Mouse (Mus musculus) right cerebral cortex, postnatal 4 days (tissue): ENCODE results near the gene Ckm.

ENCODE experiments used
- DNase-seq: peaks from one replicate; pipeline ENCODE4 v3.0.0-alpha.2; 2022

Gene Ckm

GRCm38 (mm10) chr7:19436276-19436675 lies 31.7 kb downstream of the Ckm start:
- no peak for DNase-seq

GRCm38 (mm10) chr7:19437048-19437447 lies 32.5 kb downstream of the Ckm start:
- no peak for DNase-seq

DNA sequence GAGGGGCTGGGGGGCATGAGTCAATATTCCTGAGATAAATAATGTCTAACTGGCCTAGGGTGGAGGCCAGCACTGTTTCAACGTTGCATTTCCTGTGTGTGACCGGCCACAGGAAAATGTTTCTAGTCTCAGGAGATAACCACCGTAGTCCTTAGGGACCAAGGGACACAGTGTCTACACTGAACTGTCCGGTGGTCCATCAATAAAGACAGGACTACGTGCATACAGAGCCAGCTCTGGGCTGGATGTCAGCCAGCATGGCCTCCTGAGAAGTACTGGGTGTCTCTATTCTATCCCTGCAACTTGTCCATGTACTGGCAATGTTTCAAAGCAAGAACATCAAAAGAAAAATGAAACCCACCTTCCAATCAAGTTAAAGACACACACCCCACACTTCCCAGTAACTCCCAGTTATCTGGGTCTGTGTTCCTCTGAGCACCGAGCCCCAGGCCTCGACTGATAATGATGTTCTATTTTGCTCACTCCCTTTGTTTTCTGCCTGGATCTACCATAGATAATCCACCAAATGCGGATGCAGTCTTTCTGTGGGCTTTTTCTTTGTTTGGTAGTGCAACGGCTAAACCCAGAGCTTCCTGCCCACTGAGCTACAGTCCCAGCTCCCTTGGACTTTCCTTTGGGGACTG lies 37.0 kb downstream of the Ckm start:
- DNase-seq, result no peak

DNA sequence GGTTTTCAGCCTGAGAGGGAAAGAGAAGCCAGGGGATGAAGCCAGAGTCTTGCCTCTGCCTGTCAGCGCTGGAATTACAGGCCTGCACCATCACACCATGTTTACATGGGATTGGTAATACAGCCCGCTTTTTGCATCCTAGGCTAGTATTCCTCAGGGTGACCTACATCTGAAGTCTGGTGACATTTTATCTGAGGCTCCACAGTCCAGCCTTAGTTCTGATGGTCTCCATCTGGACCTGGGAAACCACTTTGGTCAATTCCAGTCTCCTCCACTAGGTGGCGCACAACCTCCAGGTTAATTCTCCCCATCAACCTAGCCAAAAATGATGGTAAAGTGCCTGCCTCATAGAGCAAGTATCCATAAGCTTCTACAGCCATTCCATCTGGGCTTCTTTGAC lies 38.8 kb downstream of the Ckm start:
- peak; percentile 93 for DNase-seq

DNA sequence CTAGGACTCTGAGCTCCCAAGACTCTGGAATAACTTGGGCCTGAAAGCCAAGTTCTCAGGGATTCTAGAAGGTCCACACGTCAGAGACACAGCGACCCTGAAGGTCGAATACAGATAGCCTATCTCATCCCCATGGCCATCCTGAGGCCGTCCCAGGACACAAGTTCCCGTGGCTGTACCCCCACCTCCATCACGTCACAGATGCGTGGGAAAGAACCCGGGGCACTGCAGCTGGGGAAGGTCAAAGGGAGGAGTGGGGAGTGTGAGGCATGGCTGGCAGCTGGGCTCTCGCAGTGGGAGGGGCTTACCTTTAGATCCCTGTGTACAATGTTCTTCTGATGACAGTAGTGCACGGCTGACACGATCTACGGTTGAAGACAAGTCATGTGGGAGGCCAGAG lies 40.2 kb downstream of the Ckm start:
- DNase-seq, result no peak

GRCm38 (mm10) chr7:19447689-19448088 lies 43.1 kb downstream of the Ckm start:
- DNase-seq, result no peak

- no peak for DNase-seq
These were observed 44.6 kb downstream of the Ckm start for GRCm38 (mm10) chr7:19449165-19449564.

DNA sequence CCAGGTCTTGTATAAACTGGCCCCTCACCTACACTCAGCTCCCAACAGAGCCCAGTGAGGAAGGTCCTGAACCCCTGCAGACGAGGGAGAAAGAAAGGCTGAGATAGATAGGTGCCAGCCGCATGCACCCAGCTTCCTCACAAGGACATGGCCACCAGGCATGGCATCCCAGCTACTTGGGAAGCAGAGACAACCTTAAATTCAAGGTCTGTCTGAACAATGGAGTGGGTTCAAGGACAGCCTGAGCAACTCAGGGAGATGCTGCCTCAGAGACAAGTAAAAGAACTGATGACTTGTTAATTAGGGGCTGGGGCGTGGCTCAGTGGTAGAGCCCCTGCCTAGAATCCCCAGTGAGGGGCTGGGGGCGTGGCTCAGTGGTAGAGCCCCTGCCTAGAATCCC lies 50.6 kb downstream of the Ckm start:
- no peak for DNase-seq

DNA sequence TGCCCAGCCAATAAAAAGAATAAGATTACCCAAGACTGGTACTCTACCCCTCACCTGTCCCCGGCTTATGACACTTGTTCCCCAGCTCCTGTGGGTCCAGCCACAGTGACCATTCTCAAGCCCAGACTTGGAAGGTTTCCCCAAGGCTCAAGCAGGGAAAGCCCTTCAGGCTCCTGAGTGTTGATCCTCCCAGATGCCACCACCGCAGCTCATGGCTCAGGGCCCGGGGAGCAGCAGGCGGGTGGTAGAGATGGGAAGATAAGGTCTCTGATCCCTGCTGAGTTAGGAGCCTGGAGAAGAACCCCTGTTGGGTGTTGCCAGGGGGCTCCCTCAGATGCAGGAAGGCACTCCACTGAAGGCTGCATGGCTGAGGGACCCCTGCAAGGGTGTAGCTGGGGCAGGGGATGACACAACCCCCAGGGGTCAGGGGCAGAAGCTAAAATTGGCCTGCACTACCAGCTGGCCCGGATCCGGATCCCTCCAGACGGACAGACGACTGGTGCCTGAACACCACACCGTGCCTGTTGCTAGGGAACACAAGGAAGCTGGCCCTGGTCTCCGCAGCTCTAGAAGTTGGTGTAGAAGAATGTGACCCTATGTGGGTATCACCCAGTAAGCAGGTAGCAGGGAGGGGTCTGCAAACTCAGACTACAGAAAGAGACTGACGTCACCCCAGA lies 51.4 kb downstream of the Ckm start:
- no peak for DNase-seq

- no peak for DNase-seq
These were observed 52.1 kb downstream of the Ckm start for GRCm38 (mm10) chr7:19456628-19457027.

- DNase-seq, result no peak
These were observed 53.0 kb downstream of the Ckm start for GRCm38 (mm10) chr7:19457414-19458071.

DNA sequence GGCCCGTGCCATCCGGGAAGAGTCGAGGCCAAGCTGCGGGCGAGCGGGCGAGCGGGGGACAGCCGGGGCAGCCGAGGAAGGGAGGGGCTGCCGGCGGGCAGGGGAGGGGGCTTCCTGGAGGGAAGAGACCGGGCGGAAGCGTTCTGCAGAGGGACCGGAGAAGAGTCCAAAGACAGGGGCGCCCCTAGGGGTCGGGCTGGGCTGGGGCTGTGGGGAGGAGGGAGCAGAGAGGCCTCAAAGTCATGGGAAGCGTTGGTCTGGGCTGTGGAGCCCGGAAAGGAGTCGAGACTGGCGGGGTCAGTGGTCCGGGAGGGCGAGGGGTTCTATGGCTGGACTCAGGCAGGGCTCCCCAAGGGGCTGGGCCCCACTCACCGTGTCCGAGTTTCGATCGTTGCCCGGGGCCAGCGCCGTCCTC lies 53.5 kb downstream of the Ckm start:
- DNase-seq, result peak; percentile 74

GRCm38 (mm10) chr7:19458591-19459111 lies 54.1 kb downstream of the Ckm start, which contains the start of gene Mark4:
TSS of gene Mark4 (minus strand) at chr7:19458821.
- peak; percentile 82 for DNase-seq

DNA sequence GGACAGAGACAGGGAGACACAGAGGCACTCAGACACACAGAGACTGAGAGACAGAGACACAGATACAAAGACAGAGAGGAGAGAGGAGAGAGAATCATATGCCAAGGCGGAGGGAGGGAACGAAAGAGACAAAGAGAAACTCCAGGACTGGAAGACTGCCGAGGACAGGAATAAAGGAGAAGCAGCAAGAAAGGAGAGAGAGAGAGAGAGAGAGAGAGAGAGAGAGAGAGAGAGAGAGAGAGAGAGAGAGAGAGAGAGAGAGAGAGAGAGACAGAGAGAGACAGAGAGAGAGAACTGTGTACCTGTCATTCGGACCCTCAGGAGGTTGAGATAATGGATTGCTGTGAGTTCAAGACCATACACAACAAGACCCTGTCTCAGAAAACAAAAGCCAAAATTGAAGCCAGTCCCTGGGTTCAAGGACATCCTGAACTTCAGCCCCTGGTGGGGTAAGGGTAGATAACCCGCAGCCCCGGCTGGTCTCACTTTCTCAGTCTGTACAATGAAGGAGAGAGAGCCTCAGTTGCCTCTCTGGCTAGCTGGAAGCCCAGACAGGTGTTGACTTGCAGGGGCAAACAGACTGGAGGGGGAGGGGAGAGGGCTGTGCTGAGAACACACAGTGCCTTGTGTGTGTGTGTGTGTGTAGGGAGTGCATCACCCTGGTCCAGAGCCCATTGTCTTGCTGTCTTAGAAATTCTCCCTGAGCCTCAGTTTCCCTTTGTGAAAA lies 54.7 kb downstream of the Ckm start:
- no peak for DNase-seq

DNA sequence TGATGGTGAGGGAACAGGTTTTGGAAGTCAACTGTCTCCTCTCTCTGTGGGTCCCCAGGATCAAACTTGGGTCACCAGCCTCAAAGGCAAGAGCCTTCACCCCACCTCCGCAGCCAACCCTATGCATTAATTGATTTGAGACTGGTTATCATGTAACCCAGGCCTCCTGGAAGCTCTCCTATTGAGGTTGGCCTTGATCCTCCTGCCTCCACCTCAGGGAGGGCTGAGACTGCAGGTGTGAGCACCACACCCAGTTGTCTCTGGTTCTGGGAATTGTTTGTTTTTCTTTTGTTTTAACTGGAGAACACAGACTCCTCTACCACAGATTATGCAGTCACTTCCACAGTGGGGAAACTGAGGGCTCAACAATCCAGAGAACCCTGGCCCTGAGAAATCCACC lies 55.9 kb downstream of the Ckm start:
- no peak for DNase-seq

- peak; percentile 92 for DNase-seq
These were observed 56.9 kb downstream of the Ckm start for GRCm38 (mm10) chr7:19461488-19461887.

DNA sequence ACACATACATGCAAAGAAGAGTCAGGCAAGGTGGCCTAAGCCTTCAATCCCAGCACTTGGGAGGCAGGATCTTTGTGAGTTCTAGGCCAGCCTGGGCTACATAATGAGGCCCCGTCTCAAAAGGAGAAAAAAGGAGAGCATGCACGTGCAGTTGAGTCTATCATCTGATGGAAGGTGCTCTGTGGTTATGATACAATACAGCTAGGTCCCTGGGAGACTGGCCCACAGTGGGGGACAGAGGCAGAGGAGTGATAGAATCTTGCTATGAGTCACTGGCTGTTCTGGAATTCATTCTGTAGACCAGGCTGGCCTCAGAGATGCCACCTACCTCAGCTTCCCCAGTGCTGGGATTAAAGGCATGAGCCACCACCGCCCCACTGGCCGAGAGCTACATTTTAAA lies 57.9 kb downstream of the Ckm start:
- DNase-seq, result no peak

- DNase-seq, result no peak
These were observed 58.4 kb downstream of the Ckm start, which contains the start of gene Exoc3l2 for GRCm38 (mm10) chr7:19462884-19463381. TSS of gene Exoc3l2 (plus strand) at chr7:19463331.

DNA sequence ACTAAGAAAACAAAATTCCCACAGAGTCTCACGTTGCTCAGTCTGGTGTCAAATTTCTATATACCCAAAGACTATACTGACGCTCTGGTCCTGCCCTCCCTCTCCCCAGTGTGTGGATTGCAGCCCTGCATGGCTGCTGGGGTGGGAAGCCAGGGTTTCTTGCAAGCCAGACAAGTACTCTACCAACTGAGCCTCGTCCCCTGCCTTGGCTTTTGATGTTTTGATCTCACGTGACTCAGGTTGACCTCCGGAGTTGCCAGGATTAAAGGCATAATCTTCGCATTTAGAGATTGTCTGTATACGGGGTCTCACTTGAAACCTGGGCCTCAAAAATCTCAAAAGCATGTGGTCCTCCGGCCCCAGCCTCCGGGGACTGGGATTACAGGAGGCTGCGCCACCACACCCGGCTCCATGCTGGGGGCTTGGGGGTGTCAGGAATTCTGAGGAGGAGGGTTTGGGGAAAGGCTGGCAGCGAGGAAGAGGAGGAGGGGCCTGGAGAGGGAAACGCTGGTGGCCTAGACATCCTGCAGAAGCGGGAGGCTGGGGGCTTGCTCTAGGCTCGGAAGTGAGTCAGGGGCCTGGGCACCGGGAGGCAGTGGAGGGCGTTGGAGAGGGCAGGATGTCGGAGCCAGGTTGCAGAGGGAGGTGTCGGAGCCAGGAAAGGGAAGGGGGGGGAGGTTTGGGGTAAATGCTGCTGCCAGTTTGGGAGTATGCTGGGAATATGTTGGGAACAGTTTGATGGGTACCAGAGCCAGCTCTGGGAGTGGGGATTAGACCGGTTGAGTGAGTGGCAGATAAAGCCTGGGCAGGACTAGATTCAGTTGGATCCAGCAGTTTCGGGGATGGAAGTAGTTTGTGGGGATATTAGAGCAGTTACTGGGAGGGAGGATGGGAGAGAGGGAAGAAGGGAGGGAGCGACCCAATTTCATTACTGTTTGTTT lies 60.1 kb downstream of the Ckm start:
- no peak for DNase-seq

- DNase-seq, result no peak
These were observed 62.1 kb downstream of the Ckm start for GRCm38 (mm10) chr7:19466602-19467145.

DNA sequence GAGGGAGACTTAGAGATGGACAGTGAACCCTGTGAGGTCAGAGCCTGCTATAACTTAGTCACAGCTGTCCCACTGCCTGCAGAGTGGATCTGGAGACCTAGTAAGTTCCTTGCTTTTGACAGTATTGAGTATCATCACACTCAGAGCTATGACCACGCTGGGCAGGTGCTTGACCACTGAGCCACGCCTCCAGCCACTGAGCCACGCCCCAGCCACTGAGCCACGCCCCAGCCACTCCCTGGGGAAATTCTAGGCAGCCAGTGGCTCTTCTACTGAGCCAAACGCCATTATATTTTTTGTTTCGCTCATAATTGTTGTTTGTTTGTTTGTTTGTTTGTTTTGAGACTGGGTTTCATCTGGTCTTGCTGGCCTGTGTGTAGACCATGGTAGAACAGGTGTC lies 63.1 kb downstream of the Ckm start:
- DNase-seq, result no peak

DNA sequence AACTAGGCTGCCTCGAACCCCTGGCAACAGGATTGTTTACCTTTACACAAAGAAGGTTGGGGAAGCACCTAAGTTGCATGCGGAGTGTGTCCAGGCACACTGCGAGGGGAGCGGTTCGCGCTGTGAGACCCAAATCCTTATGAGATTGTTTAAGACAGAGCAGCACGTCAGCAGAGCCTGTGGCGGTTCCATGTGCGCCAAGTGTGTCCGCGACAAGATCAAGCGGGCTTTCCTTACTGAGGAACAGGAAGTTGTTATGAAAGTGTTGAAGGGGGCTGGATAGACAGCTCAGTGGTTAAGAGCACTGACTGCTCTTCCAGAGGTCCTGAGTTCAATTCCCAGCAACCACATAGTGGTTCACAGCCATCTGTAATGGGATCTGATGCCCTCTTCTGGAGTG lies 63.7 kb downstream of the Ckm start:
- no peak for DNase-seq
